Mouse (Mus musculus) forebrain, postnatal 0 days (tissue): ENCODE measurements around the gene Cped1. TPM values are rescaled to one million over a fixed set of nuclear protein-coding genes. Genes with fewer than 3 reads are reported as not detected.

Source experiments
- ATAC-seq: fragments of 200-750 bp; cut with Nextera tagmentation; 2 replicates; pipeline ENCODE4 v1.8.0; 2017; ENCODE audit warnings: mild to moderate bottlenecking, moderate library complexity
- DNase-seq: peaks from one replicate; pipeline ENCODE4 v3.0.0-alpha.2; 2015
- H3K27ac ChIP-seq: fragments of 300-500 bp; sonication (generic); 2 replicates; pipeline ENCODE4 v1.5.1; 2014; ENCODE audit warnings: low read depth, mild to moderate bottlenecking, antibody characterized with exemption, low read length, moderate library complexity, mixed read lengths
- H3K27me3 ChIP-seq: fragments of 300-500 bp; sonication (generic); 2 replicates; pipeline ENCODE4 v1.6.1; 2014; ENCODE audit warnings: mild to moderate bottlenecking, low read length, mixed read lengths; ENCODE audit not compliant: insufficient read depth
- H3K36me3 ChIP-seq: fragments of 300-500 bp; sonication (generic); 2 replicates; pipeline ENCODE4 v1.6.1; 2014; ENCODE audit warnings: mild to moderate bottlenecking, moderate library complexity; ENCODE audit not compliant: insufficient read depth
- H3K4me1 ChIP-seq: fragments of 300-500 bp; sonication (generic); 2 replicates; pipeline ENCODE4 v1.6.1; 2014; ENCODE audit warnings: antibody characterized with exemption; ENCODE audit not compliant: insufficient read depth
- H3K4me2 ChIP-seq: fragments of 300-500 bp; sonication (generic); 2 replicates; pipeline ENCODE4 v1.6.1; 2014; ENCODE audit warnings: low read depth, mild to moderate bottlenecking, moderate library complexity
- H3K4me3 ChIP-seq: fragments of 300-500 bp; sonication (generic); 2 replicates; pipeline ENCODE4 v1.5.1; 2014; ENCODE audit warnings: low read depth, low read length, mixed read lengths
- H3K9ac ChIP-seq: fragments of 300-500 bp; sonication (generic); 2 replicates; pipeline ENCODE4 v1.6.1; 2014; ENCODE audit warnings: mild to moderate bottlenecking
- H3K9me3 ChIP-seq: fragments of 300-500 bp; sonication (generic); 2 replicates; pipeline ENCODE4 v1.6.1; 2016; ENCODE audit warnings: low read length
- CTCF ChIP-seq: sonication (generic); IDR thresholded peaks from 2 replicates; pipeline ENCODE4 v1.5.1; 2016; ENCODE audit warnings: antibody characterized with exemption, control low read depth, low read depth
- WGBS: fragments of 180-500 bp; shearing (Covaris S2); extraction: QIAGEN DNeasy Blood & Tissue Kit; methylation state at CpG from one replicate; pipeline ENCODE4 v1.1.7; 2014; 5-methylcytosine and 5-hydroxymethylcytosine counted together
- polyA plus RNA-seq: library from polyadenylated mRNA; unstranded; fragments of >200 nt; fragmentation: Nextera tagmentation; extraction: Ambion mirVana; gene quantifications from 2 replicates; pipeline ENCODE4 v1.2.1, GENCODE M21; 2015
- total RNA-seq: library from RNA; depleted of rRNA; stranded (reverse); fragments of >200 nt; gene quantifications from 2 replicates; pipeline ENCODE4 v1.2.3, GENCODE M21; 2014

Cped1 gene
- total and polyA plus RNA-seq, 2 experiments from 2014 or later = 2.4 to 6.5 TPM

DNA sequence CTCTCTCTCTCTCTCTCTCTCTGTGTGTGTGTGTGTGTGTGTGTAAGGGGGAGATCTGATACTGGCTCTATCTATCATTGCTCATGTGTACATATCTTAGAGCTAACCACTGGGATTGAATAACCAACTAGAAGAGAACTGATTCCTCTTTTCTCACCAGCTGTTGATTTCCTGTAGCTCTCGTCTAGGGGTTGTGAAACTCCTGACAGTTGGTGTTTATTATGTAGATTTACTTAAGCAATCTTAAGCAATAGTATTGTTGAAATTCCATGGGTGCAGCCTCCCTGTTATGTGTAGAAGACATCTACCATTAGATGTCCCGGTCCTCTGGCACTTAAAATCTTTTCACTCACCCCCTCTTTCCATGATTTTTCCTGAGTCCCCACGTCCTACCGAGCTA is 26.8 kb upstream of the Cped1 start:
- no peak for ATAC-seq
- 85% methylated on average over 4 of the region's 4 CpGs for WGBS
- H3K4me2 ChIP-seq = no peak overlapping the region
- no peaks in the 10 kb centered on the region for H3K9me3 ChIP-seq
- H3K27ac ChIP-seq = no peak overlapping the region
- TF ChIP-seq CTCF = no peak
- no peaks in the 10 kb centered on the region for H3K4me1 ChIP-seq
- peaks cover 16% of the 10 kb centered on the region for H3K36me3 ChIP-seq
- H3K4me3 ChIP-seq = no peak overlapping the region
- no peaks in the 10 kb centered on the region for H3K27me3 ChIP-seq
- DNase-seq = no peak
- no peak overlapping the region for H3K9ac ChIP-seq

DNA sequence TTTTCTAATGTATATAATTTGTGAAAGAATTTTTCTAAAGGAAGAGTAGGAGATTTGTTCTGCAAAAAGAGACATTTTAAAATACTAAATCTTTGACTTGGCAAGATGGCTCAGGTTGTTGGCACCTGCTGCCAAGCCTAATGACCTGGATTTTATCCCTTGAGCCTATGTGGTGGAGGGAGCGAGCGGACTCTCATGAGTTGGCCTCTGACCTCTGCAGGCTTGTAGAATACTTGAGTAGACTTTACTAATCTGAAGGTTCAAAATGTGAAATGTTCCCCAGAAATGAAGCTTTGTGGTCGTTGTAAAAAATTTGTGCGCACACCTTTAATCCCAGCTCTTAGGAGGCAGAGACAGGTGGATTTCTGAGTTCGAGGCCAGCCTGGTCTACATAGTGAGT is 25.8 kb upstream of the Cped1 start:
- H3K4me2 ChIP-seq = no peak overlapping the region
- no peaks in the 10 kb centered on the region for H3K27me3 ChIP-seq
- H3K9ac ChIP-seq = no peak overlapping the region
- TF ChIP-seq CTCF = no peak
- ATAC-seq (no peak), DNase-seq (no peak)
- 98% methylated on average over 5 of the region's 5 CpGs for WGBS
- no peak overlapping the region for H3K27ac ChIP-seq
- H3K36me3 ChIP-seq = peaks cover 16% of the 10 kb centered on the region
- H3K9me3 ChIP-seq = no peaks in the 10 kb centered on the region
- H3K4me1 ChIP-seq = no peaks in the 10 kb centered on the region
- no peak overlapping the region for H3K4me3 ChIP-seq

DNA sequence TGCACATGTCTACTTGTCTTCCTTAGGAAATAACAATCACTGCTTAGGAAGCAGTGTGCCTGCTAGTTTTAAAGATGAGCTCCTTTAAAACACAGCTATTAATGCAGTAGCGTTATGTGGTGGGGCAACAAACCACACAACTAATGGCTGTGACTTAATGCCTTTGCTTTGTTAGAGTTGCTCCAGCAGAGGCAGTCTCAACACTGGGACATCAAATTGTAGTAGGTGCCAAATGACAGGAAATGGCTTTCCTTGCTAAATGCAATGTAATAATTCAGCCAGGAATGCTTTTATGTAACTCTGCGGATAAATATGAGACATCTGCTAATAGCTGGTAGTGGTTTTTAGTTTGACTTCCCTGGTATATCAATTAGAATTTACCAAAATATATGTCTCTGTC is 8.2 kb upstream of the Cped1 start:
- 90% methylated on average over 2 of the region's 2 CpGs for WGBS
- no peak overlapping the region for H3K4me2 ChIP-seq

DNA sequence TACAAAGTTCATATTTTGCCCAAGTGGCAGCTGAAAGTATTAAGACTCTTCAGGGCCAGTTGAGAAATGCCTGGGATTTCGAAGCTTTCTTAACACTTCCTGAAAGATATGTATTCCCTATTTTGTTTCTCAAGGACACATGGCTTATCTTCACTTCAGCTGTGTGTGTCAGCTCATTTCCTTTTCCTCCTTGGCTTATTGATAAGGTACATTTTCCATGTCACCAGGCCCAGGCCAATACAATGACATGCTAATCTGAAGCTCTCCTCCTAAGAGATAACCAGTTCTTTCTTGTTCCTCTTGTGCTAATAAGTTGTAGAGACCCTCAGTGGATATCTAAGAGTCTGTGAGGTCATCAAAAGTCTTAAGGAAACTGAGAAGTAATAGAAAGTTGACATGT is 4.6 kb upstream of the Cped1 start:
- Histone ChIP-seq H3K4me1 (no peaks in the 10 kb centered on the region), H3K4me3 (no peak overlapping the region), H3K4me2 (no peak overlapping the region), H3K9me3 (no peaks in the 10 kb centered on the region), H3K27ac (no peak overlapping the region), H3K9ac (no peak overlapping the region), H3K27me3 (peaks cover 3% of the 10 kb centered on the region; the same call in 1 of the 2 replicates), H3K36me3 (no peaks in the 10 kb centered on the region)
- DNase-seq (no peak), ATAC-seq (no peak)
- 92% methylated on average over 1 of the region's 1 CpGs for WGBS
- TF ChIP-seq CTCF = no peak

More for the DNA sequence above, 8.2 kb upstream of the Cped1 start:
- peaks cover 19% of the 10 kb centered on the region for H3K36me3 ChIP-seq
- no peaks in the 10 kb centered on the region for H3K9me3 ChIP-seq
- no peak for TF ChIP-seq CTCF
- H3K9ac ChIP-seq = no peak overlapping the region
- H3K27me3 ChIP-seq = no peaks in the 10 kb centered on the region
- H3K27ac ChIP-seq = no peak overlapping the region
- no peak overlapping the region for H3K4me3 ChIP-seq
- no peak for DNase-seq
- H3K4me1 ChIP-seq = no peaks in the 10 kb centered on the region
- no peak for ATAC-seq

DNA sequence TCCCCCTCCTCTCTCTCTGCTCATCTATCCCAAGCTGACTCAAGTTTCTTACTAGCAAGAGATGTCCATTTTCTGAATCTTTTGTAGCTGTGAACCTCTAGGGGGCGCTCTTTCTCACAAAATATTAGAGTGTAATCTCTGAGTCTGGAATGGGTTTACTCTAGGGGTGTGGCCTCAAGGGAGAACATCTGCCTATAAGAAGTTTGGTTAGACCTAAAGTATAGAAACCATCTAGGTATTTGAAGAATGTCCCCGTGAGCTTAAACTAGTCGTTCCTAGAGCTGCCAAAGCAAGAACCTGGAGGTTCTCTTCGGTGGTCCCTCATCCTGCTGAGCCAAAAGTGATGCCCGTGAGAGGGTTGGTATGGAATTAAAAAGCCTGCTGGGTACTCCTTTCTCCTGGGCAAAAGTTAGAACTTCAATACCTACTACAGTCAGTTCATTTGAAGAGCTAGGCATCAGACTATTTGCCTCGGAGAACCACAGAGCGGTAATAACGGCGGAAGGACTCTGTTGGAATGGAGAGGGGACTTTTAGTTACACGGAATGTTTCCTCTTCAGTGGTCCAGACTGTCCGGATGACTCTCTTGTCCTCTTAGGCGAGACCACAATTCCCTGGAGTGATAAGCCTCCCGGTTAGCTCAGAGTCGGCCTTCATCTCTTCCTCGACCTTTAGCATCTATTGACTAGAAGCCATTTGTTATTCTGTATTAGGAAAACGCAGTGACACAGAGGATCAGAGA is 555 bp upstream of the Cped1 start:
- Histone ChIP-seq H3K9ac (peak overlapping the region; percentile 45), H3K27ac (no peak overlapping the region), H3K4me2 (peak overlapping the region; percentile 99), H3K4me3 (peak overlapping the region; percentile 46), H3K4me1 (no peaks in the 10 kb centered on the region), H3K9me3 (no peaks in the 10 kb centered on the region), H3K27me3 (peaks cover 12% of the 10 kb centered on the region), H3K36me3 (no peaks in the 10 kb centered on the region)
- peak; percentile 67 for DNase-seq
- 8% methylated on average over 16 of the region's 16 CpGs for WGBS
- peak; percentile 56 for TF ChIP-seq CTCF
- peak; percentile 38 for ATAC-seq

DNA sequence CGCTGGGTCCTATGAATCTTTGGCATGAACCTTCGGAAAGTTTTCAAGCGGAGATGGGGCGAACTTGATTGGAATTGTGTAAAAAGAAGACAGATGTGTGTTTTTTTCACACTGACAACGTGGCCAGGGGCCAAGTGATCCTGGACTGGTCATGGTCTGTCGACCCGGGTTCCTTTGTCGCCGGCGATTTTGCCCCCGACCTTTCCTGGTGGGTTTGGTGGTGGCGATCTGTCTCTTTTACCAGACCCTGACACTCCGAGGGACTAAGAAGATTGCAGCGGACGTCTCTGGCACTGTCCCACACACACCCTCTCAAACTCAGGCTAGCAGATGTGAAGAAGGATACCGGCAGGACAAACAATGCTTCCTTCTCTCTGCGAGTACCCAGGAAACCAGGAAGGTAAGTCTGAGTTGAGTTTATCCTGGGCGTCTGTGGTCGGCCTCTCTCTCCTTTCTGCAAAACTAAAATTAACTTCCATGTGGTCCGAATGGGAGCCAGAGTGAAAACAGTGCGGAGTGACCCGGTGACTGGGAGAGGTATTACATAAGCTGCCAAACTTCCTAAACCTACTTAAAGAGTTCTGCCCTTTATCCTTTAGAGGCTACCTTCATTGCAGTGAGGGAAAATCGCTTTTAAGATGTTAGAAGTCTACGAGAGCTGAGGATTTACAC is 1.1 kb downstream of the Cped1 start:
- no peak overlapping the region for H3K27ac ChIP-seq
- H3K4me3 ChIP-seq = peak overlapping the region; percentile 46
- no peak overlapping the region; the same call in 1 of the 2 replicates for H3K9ac ChIP-seq
- H3K36me3 ChIP-seq = no peaks in the 10 kb centered on the region
- WGBS = 12% methylated on average over 24 of the region's 24 CpGs
- H3K27me3 ChIP-seq = peaks cover 12% of the 10 kb centered on the region
- H3K9me3 ChIP-seq = no peaks in the 10 kb centered on the region
- TF ChIP-seq CTCF = no peak
- no peak for DNase-seq
- peak overlapping the region; percentile 99 for H3K4me2 ChIP-seq
- ATAC-seq = no peak
- H3K4me1 ChIP-seq = no peaks in the 10 kb centered on the region

DNA sequence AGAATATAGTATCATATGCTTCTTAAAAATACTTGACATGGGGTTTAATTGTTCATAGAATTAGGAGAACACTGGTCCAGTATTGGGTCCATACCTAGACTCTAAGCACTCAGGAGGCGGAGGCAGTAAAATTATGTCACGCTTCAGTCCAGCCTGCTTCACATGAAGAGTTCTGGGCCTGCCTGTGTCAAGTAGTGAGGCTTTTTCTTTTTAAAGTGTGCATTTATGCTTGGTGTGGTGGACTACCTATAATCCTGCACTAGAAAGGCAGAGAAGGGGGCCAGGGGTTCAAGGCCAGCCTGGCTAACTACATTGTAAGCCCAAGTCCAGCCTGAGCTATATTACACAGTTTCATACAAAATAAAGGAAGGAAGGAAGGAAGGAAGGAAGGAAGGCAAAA is 1.8 kb downstream of the Cped1 start:
- no peak for ATAC-seq
- 91% methylated on average over 2 of the region's 2 CpGs for WGBS
- H3K9ac ChIP-seq = no peak overlapping the region

More for the DNA sequence above, 1.8 kb downstream of the Cped1 start:
- H3K9me3 ChIP-seq = no peaks in the 10 kb centered on the region
- H3K4me2 ChIP-seq = no peak overlapping the region
- H3K27ac ChIP-seq = no peak overlapping the region
- no peak overlapping the region for H3K4me3 ChIP-seq
- peaks cover 12% of the 10 kb centered on the region for H3K27me3 ChIP-seq
- H3K36me3 ChIP-seq = no peaks in the 10 kb centered on the region
- no peaks in the 10 kb centered on the region for H3K4me1 ChIP-seq
- TF ChIP-seq CTCF = no peak
- DNase-seq = no peak
